Mouse (Mus musculus): ENCODE results near the gene Nsg1. TPM values are rescaled to one million over a fixed set of nuclear protein-coding genes. Genes with fewer than 3 reads are reported as not detected.

The Nsg1 gene
- 1,489 and 1,499 TPM in 2 replicates for polyA plus RNA-seq (2015; fragmentation: Nextera tagmentation; extraction: Ambion mirVana)

GRCm38 (mm10) chr5:38159634-38160413 lies at the start of gene Nsg1:
Gene Nsg1 (minus strand): TSS chr5:38159907.
- Histone ChIP-seq H3K27me3 (replicated peaks) (no peaks in the 10 kb centered on the region), H3K4me3 (peak within 1 kb of the TSS; percentile 95), H3K9ac (peak within 1 kb of the TSS; percentile 100), H3K4me1 (peaks cover 39% of the 10 kb centered on the region), H3K9me3 (no peaks in the 10 kb centered on the region), H3K36me3 (replicated peaks) (peaks cover 19% of the 10 kb centered on the region), H3K27ac (peak within 1 kb of the TSS; percentile 99), H3K4me2 (peak within 1 kb of the TSS; percentile 87)
- WGBS, result 7% methylated on average over 35 of the region's 35 CpGs
- ATAC-seq (replicated peaks), result peak; percentile 34; the same call in 1 of the 2 replicates

GRCm38 (mm10) chr5:38208985-38209384 lies 49.3 kb upstream of the Nsg1 start:
- Histone ChIP-seq H3K4me2 (no peak overlapping the region), H3K27ac (no peak overlapping the region), H3K4me3 (no peak overlapping the region), H3K9ac (no peak overlapping the region), H3K27me3 (replicated peaks) (no peaks in the 10 kb centered on the region), H3K36me3 (replicated peaks) (peaks cover 43% of the 10 kb centered on the region), H3K9me3 (no peaks in the 10 kb centered on the region), H3K4me1 (no peaks in the 10 kb centered on the region)
- ATAC-seq (replicated peaks), result no peak
- 77% methylated on average over 8 of the region's 8 CpGs for WGBS

- H3K27me3 ChIP-seq (replicated peaks), result no peaks in the 10 kb centered on the region
- H3K4me3 ChIP-seq, result no peak overlapping the region
- WGBS, result 82% methylated on average over 7 of the region's 7 CpGs
- no peaks in the 10 kb centered on the region for H3K9me3 ChIP-seq
- ATAC-seq (replicated peaks), result peak; percentile 57; the same call in 1 of the 2 replicates
- no peak overlapping the region for H3K4me2 ChIP-seq
- H3K36me3 ChIP-seq (replicated peaks), result peaks cover 45% of the 10 kb centered on the region
- H3K27ac ChIP-seq, result no peak overlapping the region
- no peak overlapping the region for H3K9ac ChIP-seq
- no peaks in the 10 kb centered on the region for H3K4me1 ChIP-seq
These were observed 45.6 kb upstream of the Nsg1 start for GRCm38 (mm10) chr5:38205303-38205726.

GRCm38 (mm10) chr5:38199686-38200085 lies 40.0 kb upstream of the Nsg1 start:
- Histone ChIP-seq H3K4me1 (peaks cover 7% of the 10 kb centered on the region), H3K36me3 (replicated peaks) (peaks cover 41% of the 10 kb centered on the region), H3K9ac (no peak overlapping the region), H3K4me3 (no peak overlapping the region), H3K4me2 (no peak overlapping the region), H3K27me3 (replicated peaks) (no peaks in the 10 kb centered on the region), H3K27ac (no peak overlapping the region), H3K9me3 (no peaks in the 10 kb centered on the region)
- 98% methylated on average over 2 of the region's 2 CpGs for WGBS
- no peak for ATAC-seq (replicated peaks)

GRCm38 (mm10) chr5:38197482-38197823 lies 37.7 kb upstream of the Nsg1 start:
- WGBS, result 22% methylated on average over 7 of the region's 7 CpGs
- no peak overlapping the region for H3K9ac ChIP-seq
- H3K9me3 ChIP-seq, result no peaks in the 10 kb centered on the region
- peaks cover 30% of the 10 kb centered on the region for H3K36me3 ChIP-seq (replicated peaks)
- peaks cover 10% of the 10 kb centered on the region for H3K4me1 ChIP-seq
- no peak overlapping the region for H3K27ac ChIP-seq
- peak; percentile 77 for ATAC-seq (replicated peaks)
- H3K27me3 ChIP-seq (replicated peaks), result no peaks in the 10 kb centered on the region
- no peak overlapping the region for H3K4me3 ChIP-seq
- H3K4me2 ChIP-seq, result no peak overlapping the region

GRCm38 (mm10) chr5:38196821-38197481 lies 37.2 kb upstream of the Nsg1 start:
- Histone ChIP-seq H3K27ac (no peak overlapping the region), H3K9ac (no peak overlapping the region), H3K9me3 (no peaks in the 10 kb centered on the region), H3K4me1 (peaks cover 10% of the 10 kb centered on the region), H3K27me3 (replicated peaks) (no peaks in the 10 kb centered on the region), H3K4me2 (no peak overlapping the region), H3K36me3 (replicated peaks) (peaks cover 25% of the 10 kb centered on the region), H3K4me3 (no peak overlapping the region)
- 73% methylated on average over 5 of the region's 5 CpGs for WGBS
- peak; percentile 10; the same call in 1 of the 2 replicates for ATAC-seq (replicated peaks)

GRCm38 (mm10) chr5:38195941-38196340 lies 36.2 kb upstream of the Nsg1 start:
- no peak overlapping the region for H3K4me2 ChIP-seq
- H3K27me3 ChIP-seq (replicated peaks), result no peaks in the 10 kb centered on the region
- peaks cover 15% of the 10 kb centered on the region; the same call in 1 of the 2 replicates for H3K36me3 ChIP-seq (replicated peaks)
- H3K9me3 ChIP-seq, result no peaks in the 10 kb centered on the region
- no peak for ATAC-seq (replicated peaks)
- no peak overlapping the region for H3K4me3 ChIP-seq
- no peak overlapping the region for H3K27ac ChIP-seq
- peaks cover 10% of the 10 kb centered on the region for H3K4me1 ChIP-seq
- no peak overlapping the region for H3K9ac ChIP-seq

GRCm38 (mm10) chr5:38194946-38195345 lies 35.2 kb upstream of the Nsg1 start:
- no peak overlapping the region for H3K27ac ChIP-seq
- ATAC-seq (replicated peaks), result peak; percentile 33
- H3K9me3 ChIP-seq, result no peaks in the 10 kb centered on the region
- no peaks in the 10 kb centered on the region for H3K27me3 ChIP-seq (replicated peaks)
- 0% methylated on average over 2 of the region's 2 CpGs for WGBS
- H3K4me3 ChIP-seq, result no peak overlapping the region
- peaks cover 10% of the 10 kb centered on the region for H3K4me1 ChIP-seq
- H3K9ac ChIP-seq, result no peak overlapping the region
- no peak overlapping the region for H3K4me2 ChIP-seq
- H3K36me3 ChIP-seq (replicated peaks), result peaks cover 8% of the 10 kb centered on the region; the same call in 1 of the 2 replicates

- 92% methylated on average over 3 of the region's 3 CpGs for WGBS
- Histone ChIP-seq H3K9me3 (no peaks in the 10 kb centered on the region), H3K27ac (no peak overlapping the region), H3K4me3 (no peak overlapping the region), H3K4me2 (no peak overlapping the region), H3K9ac (no peak overlapping the region), H3K4me1 (peaks cover 10% of the 10 kb centered on the region), H3K27me3 (replicated peaks) (no peaks in the 10 kb centered on the region), H3K36me3 (replicated peaks) (no peaks in the 10 kb centered on the region)
- no peak for ATAC-seq (replicated peaks)
These were observed 31.2 kb upstream of the Nsg1 start for GRCm38 (mm10) chr5:38190907-38191306.

- no peak for ATAC-seq (replicated peaks)
- no peaks in the 10 kb centered on the region for H3K4me1 ChIP-seq
- no peaks in the 10 kb centered on the region for H3K27me3 ChIP-seq (replicated peaks)
- no peak overlapping the region for H3K4me3 ChIP-seq
- H3K9ac ChIP-seq, result no peak overlapping the region
- no peak overlapping the region for H3K27ac ChIP-seq
- H3K4me2 ChIP-seq, result no peak overlapping the region
- H3K9me3 ChIP-seq, result no peaks in the 10 kb centered on the region
- no peaks in the 10 kb centered on the region for H3K36me3 ChIP-seq (replicated peaks)
- 91% methylated on average over 2 of the region's 2 CpGs for WGBS
These were observed 27.3 kb upstream of the Nsg1 start for GRCm38 (mm10) chr5:38187006-38187405.

GRCm38 (mm10) chr5:38184688-38185285 lies 25.1 kb upstream of the Nsg1 start:
- no peaks in the 10 kb centered on the region for H3K36me3 ChIP-seq (replicated peaks)
- no peak overlapping the region for H3K27ac ChIP-seq
- no peaks in the 10 kb centered on the region for H3K4me1 ChIP-seq
- WGBS, result 88% methylated on average over 6 of the region's 6 CpGs
- no peak for ATAC-seq (replicated peaks)
- no peak overlapping the region for H3K4me3 ChIP-seq
- no peaks in the 10 kb centered on the region for H3K9me3 ChIP-seq
- no peak overlapping the region for H3K4me2 ChIP-seq
- H3K9ac ChIP-seq, result no peak overlapping the region
- H3K27me3 ChIP-seq (replicated peaks), result no peaks in the 10 kb centered on the region

GRCm38 (mm10) chr5:38174256-38174912 lies 14.7 kb upstream of the Nsg1 start:
- no peak for ATAC-seq (replicated peaks)
- 77% methylated on average over 16 of the region's 16 CpGs for WGBS

More at GRCm38 (mm10) chr5:38174256-38174912, 14.7 kb upstream of the Nsg1 start:
- Histone ChIP-seq H3K36me3 (replicated peaks) (no peaks in the 10 kb centered on the region), H3K27me3 (replicated peaks) (no peaks in the 10 kb centered on the region), H3K4me3 (no peak overlapping the region), H3K9me3 (no peaks in the 10 kb centered on the region), H3K27ac (no peak overlapping the region), H3K9ac (no peak overlapping the region), H3K4me1 (no peaks in the 10 kb centered on the region), H3K4me2 (no peak overlapping the region)

Data from midbrain, embryonic 15.5 days (tissue).